Mouse (Mus musculus) stomach, postnatal 0 days (tissue): Measurements from ENCODE around the gene Ankrd23.

Source experiments
- CTCF ChIP-seq: IDR thresholded peaks from 2 replicates; pipeline ENCODE4 v1.5.1; 2016; ENCODE audit warnings: antibody characterized with exemption, low read depth, mild to moderate bottlenecking, moderate library complexity
- EP300 ChIP-seq: optimal IDR thresholded peaks from 2 replicates; pipeline ENCODE3; 2016; ENCODE audit warnings: antibody characterized with exemption

DNA sequence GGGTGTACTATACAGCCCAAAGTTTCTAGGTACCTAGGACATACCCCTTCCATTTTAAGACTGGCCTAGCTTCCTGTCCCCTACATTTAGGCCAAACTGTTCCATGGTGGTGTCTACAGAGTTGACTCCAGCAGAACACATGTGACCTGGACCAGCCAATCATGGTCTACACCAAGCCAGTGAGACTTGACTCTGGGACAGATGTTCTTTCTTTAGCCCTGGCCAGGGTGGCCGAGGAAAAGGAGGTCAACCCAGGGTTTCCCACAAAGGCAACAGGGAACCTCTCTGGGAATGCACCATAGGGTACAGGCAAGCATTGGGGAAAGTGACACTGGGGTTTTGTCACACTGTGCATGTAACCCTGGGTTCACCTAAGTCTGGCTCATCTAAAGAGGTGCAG is 36.0 kb upstream of the Ankrd23 start:
- TF ChIP-seq CTCF (no peak), EP300 (no peak)
